Mouse (Mus musculus): ENCODE results near the gene Bcl2a1d.
"Not testable (repeated sequence)": the region's sequence is repeated elsewhere in the genome, so short reads cannot be mapped to it uniquely, and the experiment has no call there.

- not testable (repeated sequence) for TF ChIP-seq MYOG (IDR thresholded peaks at IDR 0.05; ENCODE audit: control insufficient read depth, extremely low read depth, insufficient read length); MYOD1 (IDR thresholded peaks at IDR 0.05; ENCODE audit: control insufficient read depth, insufficient read length, low read depth)
Observed at GRCm38 (mm10) chr9:88712164-88712749, 19.5 kb downstream of the Bcl2a1d start.

Data from C2C12 (cell line).